Mouse (Mus musculus): Measurements from ENCODE around the gene Kcnmb1.

DNA sequence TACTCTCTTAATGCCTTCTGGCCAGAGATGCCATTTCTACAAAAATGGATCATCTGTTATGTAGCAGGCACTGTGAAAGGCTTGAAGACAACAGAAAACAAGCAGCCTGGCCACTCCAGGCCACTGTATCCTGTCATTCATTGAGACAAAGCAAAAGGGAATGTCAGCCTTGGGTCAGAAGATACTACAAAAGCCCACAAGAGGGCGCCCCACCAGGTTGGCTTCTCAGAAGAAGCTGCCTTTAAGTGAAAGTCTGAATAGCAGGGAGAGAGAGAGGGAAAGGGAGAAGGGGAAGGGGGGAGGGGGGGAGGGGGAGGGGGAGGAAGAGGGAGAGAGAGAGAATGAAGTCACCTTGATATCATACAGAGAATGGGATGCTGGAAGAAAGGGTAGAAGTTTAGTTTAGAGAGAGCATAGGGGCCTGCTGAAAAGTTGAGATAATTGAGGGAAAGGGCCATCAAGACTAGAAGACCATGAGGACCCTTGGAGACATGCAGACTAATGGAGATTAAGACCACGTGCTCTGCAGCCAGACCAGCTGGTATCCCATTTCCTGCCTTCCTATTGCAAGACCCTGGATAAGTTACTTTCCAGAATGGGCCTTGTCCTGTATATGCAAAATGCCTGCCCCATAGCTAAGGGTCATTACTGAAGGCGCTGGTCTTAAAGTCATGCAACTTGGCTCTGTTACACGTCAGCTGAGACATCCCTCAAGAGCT is 18.6 kb upstream of the Kcnmb1 start:
- TF ChIP-seq CTCF (conservative IDR thresholded peaks at IDR 0.05; ENCODE audit: insufficient read depth, insufficient read length, low read depth, low read length) (no peak), POLR2A (IDR thresholded peaks at IDR 0.05; ENCODE audit: low read depth, low read length) (no peak)
